Mouse (Mus musculus) activated CD4-positive, CD25-positive, alpha-beta regulatory T cell, adult 9 weeks (primary cell): ENCODE results near the gene Svs4. TPM values are rescaled to one million over a fixed set of nuclear protein-coding genes. Genes with fewer than 3 reads are reported as not detected.

Source experiments
- polyA plus RNA-seq: library from polyadenylated mRNA; unstranded; fragments of 100-300 nt; shearing (Covaris generic); gene quantifications from one replicate; pipeline ENCODE4 v1.2.1, GENCODE M21; 2017

Svs4 gene
- not detected for polyA plus RNA-seq

GRCm38 (mm10) chr2:164278359-164278758 lies at the start of gene Svs4:
TSS of gene Svs4 (minus strand) at chr2:164278459.

GRCm38 (mm10) chr2:164316451-164316850 lies 38.2 kb upstream of the Svs4 start, which contains the start of gene Svs6:
TSS of gene Svs6 (plus strand) at chr2:164316751.

GRCm38 (mm10) chr2:164288968-164289367 lies 10.7 kb upstream of the Svs4 start, which contains the start of gene Svs3a:
TSS of gene Svs3a (plus strand) at chr2:164289268.

GRCm38 (mm10) chr2:164256540-164256939 lies 21.7 kb downstream of the Svs4 start, which contains the start of gene Svs3b:
TSS of gene Svs3b (minus strand) at chr2:164256640.

GRCm38 (mm10) chr2:164238366-164238765 lies 39.9 kb downstream of the Svs4 start, which contains the start of gene Svs2:
TSS of gene Svs2 (minus strand) at chr2:164238466.

Other genes starting within 250 kb of the Svs4 start
- gene Stk4, start 208.1 kb downstream of the Svs4 start, polyA plus RNA-seq = 309 TPM
- gene Tomm34, start 207.3 kb downstream of the Svs4 start, polyA plus RNA-seq = 147 TPM
- gene Kcns1, start 107.3 kb downstream of the Svs4 start, polyA plus RNA-seq = not detected
- not detected for gene Wfdc5, start 95.7 kb downstream of the Svs4 start, polyA plus RNA-seq
- not detected for gene Wfdc12, start 87.9 kb downstream of the Svs4 start, polyA plus RNA-seq
- gene Wfdc15a, start 78.3 kb downstream of the Svs4 start, polyA plus RNA-seq = not detected
- not detected for gene Wfdc15b, start 56.8 kb downstream of the Svs4 start, polyA plus RNA-seq
- gene Svs2, start 40.0 kb downstream of the Svs4 start, polyA plus RNA-seq = not detected
- gene Svs3b, start 21.8 kb downstream of the Svs4 start, polyA plus RNA-seq = not detected
- not detected for gene Svs3a, start 10.8 kb upstream of the Svs4 start, polyA plus RNA-seq
- not detected for gene Svs6, start 38.3 kb upstream of the Svs4 start, polyA plus RNA-seq
- not detected for gene Svs5, start 54.3 kb upstream of the Svs4 start, polyA plus RNA-seq
- 5.0 TPM for gene Slpi, start 110.6 kb upstream of the Svs4 start, polyA plus RNA-seq
- gene Rbpjl, start 124.7 kb upstream of the Svs4 start, polyA plus RNA-seq = not detected
- not detected for gene Matn4, start 126.7 kb upstream of the Svs4 start, polyA plus RNA-seq
- gene Sdc4, start 165.4 kb upstream of the Svs4 start, polyA plus RNA-seq = 36.4 TPM
- gene Sys1, start 178.5 kb upstream of the Svs4 start, polyA plus RNA-seq = 23.4 TPM
- 2.2 TPM for gene Gm20458, start 182.5 kb upstream of the Svs4 start, polyA plus RNA-seq
- gene Trp53tg5, start 195.3 kb upstream of the Svs4 start, polyA plus RNA-seq = 0.31 TPM
- 5.9 TPM for gene Dbndd2, start 207.6 kb upstream of the Svs4 start, polyA plus RNA-seq
- gene Pigt, start 219.1 kb upstream of the Svs4 start, polyA plus RNA-seq = 37.1 TPM